Mouse (Mus musculus): ENCODE results near the gene 2310061N02Rik.

GRCm38 (mm10) chr16:88681282-88681681 lies 26.5 kb downstream of the 2310061N02Rik start:
- TF ChIP-seq CTCF (IDR thresholded peaks at IDR 0.05; ENCODE audit: control insufficient read depth, insufficient read depth, insufficient replicate concordance, low read depth, low read length) (no peak), POLR2A (IDR thresholded peaks at IDR 0.05; ENCODE audit: control insufficient read depth, low read depth, low read length) (no peak)

Measured in testis, adult 2 months (tissue).